Mouse (Mus musculus) gastrocnemius, postnatal 4 days (tissue): ENCODE measurements around the gene Lrrc58. TPM values are rescaled to one million over a fixed set of nuclear protein-coding genes. Genes with fewer than 3 reads are reported as not detected.

Experiments
- DNase-seq, 2 experiments: peaks; one replicate each; pipeline ENCODE4 v3.0.0; 2021 to 2022; ENCODE audit warnings: low spot score in 2 of 2, mixed read lengths in 2 of 2
- total RNA-seq, 2 experiments: library from RNA; stranded (reverse); gene quantifications; 2 replicates each; pipeline ENCODE4 v1.2.3; 2021

The Lrrc58 gene
- total RNA-seq, 2 experiments from 2014 or later = 65.5 to 68.2 TPM

GRCm38 (mm10) chr16:37920842-37921409 is 52.7 kb downstream of the Lrrc58 start:
- DNase-seq = no peak

- no peak for DNase-seq
These were observed 57.9 kb downstream of the Lrrc58 start for GRCm38 (mm10) chr16:37926087-37926486.

- no peak for DNase-seq
These were observed 58.9 kb downstream of the Lrrc58 start for GRCm38 (mm10) chr16:37927117-37927516.

DNA sequence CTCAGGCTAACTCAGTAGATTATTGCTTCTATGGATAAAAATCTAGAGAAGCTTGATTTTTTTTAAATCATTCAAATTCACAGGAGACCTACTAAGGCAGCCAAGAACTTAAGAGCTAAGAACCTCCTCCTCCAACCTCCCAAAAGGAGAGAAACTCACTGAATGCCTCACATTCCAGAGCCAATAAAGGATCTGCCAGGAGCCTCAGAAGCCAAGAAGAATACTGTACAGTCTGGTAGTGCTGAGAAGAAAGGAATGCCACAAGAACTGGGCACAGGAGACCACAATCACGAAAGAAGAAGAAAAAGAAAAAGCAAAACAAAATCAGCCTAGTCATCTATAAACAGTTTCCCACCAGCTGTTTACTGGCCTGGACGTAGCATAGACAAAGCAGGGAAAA is 60.8 kb downstream of the Lrrc58 start:
- no peak for DNase-seq

GRCm38 (mm10) chr16:37929626-37930025 is 61.4 kb downstream of the Lrrc58 start:
- DNase-seq = no peak

DNA sequence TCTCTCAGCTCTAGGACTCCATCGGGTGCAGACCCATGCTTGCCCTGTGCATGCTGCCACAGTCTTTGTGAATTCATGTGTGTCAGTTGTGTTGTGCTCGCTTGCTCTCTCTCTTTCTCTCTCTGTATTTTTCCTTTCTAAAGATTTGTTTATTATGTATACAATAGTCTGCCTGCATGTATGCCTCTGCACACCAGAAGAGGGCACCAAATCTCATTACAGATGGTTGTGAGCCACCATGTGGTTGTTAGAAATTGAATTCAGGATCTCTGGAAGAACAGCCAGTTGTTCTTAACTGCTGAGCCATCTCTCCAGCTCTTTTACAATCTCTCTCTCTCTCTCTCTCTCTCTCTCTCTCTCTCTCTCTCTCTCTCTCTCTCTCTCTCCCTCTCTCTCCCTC is 66.7 kb downstream of the Lrrc58 start:
- DNase-seq = no peak

GRCm38 (mm10) chr16:37937276-37937675 is 69.1 kb downstream of the Lrrc58 start:
- DNase-seq = no peak

Other genes starting within 250 kb of the Lrrc58 start
- 100 to 1,000 TPM; 107 to 122 TPM for gene Ndufb4, start 213.9 kb upstream of the Lrrc58 start, total RNA-seq
- 100 to 1,000 TPM; 710 to 767 TPM for gene Fstl1, start 91.5 kb upstream of the Lrrc58 start, total RNA-seq
- gene Gm36028, start 7.2 kb upstream of the Lrrc58 start, total RNA-seq = not detected
- gene Gpr156, start 48.1 kb downstream of the Lrrc58 start, total RNA-seq = 1 to 10 TPM in 1 of 2 experiments, under 1 TPM in 1; 0.88 to 1.5 TPM
- gene Gsk3b, start 220.6 kb downstream of the Lrrc58 start, total RNA-seq = 10 to 100 TPM; 65.9 to 72.9 TPM